Mouse (Mus musculus): ENCODE data around the gene Dnah2. TPM values are rescaled to one million over a fixed set of nuclear protein-coding genes. Genes with fewer than 3 reads are reported as not detected.
A peak's percentile ranks its signal among the peaks of the same experiment; 100 is the strongest.

Gene Dnah2
- total RNA-seq, 1 experiment from 2014 or later: 0.12 TPM

DNA sequence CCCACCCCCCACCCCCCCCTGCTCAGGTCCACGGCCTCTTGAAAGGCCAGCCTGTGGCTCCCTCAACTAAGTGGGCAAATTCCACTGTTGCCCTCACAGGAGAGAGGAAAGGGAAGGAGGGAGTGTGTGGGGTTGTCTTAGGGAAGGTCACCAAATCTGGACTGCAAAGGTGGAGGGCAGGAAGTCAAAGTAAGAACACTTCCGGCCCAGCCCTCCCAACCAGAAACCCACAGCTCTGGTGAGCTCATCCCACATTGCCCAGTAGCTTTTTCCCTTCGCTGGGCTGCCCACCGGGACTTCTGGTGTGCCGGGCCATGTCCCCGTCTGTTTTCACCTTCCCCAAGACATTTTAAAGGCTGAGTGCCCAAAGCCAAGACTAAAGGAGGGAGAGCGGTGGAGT lies 57.2 kb downstream of the Dnah2 start:
- 0 out of 2 replicates have a peak, but pooled peaks have one; percentile 7 for ATAC-seq (ENCODE audit: extremely low read depth, insufficient number of reproducible peaks, low FRiP score, poor library complexity, severe bottlenecking)

- no peak for ATAC-seq (ENCODE audit: extremely low read depth, insufficient number of reproducible peaks, low FRiP score, poor library complexity, severe bottlenecking)
Observed at GRCm38 (mm10) chr11:69490898-69491297, 58.0 kb downstream of the Dnah2 start.

DNA sequence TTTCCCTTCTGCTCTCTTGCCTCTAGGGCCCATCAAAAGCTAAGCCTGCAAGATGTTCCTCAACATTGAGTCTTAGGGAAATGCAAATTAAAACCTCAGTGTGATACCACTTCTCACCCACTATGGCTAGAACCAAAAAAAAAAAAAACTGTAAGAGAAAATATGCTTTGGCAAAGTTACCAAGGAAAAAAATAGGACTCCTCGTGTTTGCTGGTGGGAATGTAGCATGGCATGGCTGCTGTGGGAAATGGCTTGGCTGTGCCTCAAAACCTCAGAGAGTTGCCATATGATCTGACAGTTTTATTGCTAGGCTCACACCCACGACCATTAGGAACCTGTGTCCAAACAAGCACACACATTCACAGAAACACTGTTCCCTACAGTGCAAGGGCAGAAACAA lies 61.4 kb downstream of the Dnah2 start:
- no peak for ATAC-seq (ENCODE audit: extremely low read depth, insufficient number of reproducible peaks, low FRiP score, poor library complexity, severe bottlenecking)

GRCm38 (mm10) chr11:69477645-69478044 lies 71.3 kb downstream of the Dnah2 start:
- no peak for ATAC-seq (ENCODE audit: extremely low read depth, insufficient number of reproducible peaks, low FRiP score, poor library complexity, severe bottlenecking)

DNA sequence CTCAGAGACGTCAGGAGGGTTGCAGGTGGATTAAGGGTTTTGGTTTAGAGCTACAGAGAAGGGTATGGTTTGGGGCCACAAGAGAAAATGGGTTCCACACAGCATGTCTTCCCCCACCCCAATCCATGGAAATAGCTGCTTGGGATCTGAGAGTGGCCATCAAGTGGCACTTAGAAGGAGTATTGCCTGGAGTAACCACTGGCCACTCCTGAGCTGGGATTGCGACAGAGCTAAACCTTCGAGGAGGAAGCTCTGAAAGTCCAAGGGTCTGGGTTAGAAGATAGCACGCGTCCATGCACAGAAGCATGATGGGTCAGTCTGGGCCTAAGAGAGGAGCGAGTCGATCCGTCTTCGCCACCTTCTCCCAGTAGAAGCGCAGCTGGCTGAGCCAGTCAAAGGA lies 72.1 kb downstream of the Dnah2 start:
- ATAC-seq (ENCODE audit: extremely low read depth, insufficient number of reproducible peaks, low FRiP score, poor library complexity, severe bottlenecking): no peak

- ATAC-seq (ENCODE audit: extremely low read depth, insufficient number of reproducible peaks, low FRiP score, poor library complexity, severe bottlenecking): no peak
Observed at GRCm38 (mm10) chr11:69474737-69475136, 74.2 kb downstream of the Dnah2 start.

DNA sequence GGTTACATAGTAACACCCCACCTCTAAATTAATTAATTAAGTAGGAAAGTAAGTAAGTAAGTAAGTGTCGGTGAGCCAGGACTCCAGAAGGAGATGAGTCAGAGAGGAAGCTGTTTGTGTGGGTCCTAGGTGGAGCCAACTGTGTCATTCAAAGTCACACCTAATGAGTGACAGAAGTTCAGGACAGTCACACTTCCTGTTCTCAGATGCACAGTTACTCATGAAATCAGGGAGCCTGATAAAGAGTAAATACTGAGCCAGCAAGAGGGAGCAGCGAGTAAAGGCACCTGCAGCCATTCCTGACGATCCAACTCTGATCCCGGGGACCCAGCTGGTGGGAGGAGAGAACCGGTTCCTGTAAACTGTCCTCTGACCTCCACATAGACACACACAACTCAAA lies 76.2 kb downstream of the Dnah2 start:
- no peak for ATAC-seq (ENCODE audit: extremely low read depth, insufficient number of reproducible peaks, low FRiP score, poor library complexity, severe bottlenecking)

- no peak for ATAC-seq (ENCODE audit: extremely low read depth, insufficient number of reproducible peaks, low FRiP score, poor library complexity, severe bottlenecking)
Observed at GRCm38 (mm10) chr11:69471491-69471890, 77.4 kb downstream of the Dnah2 start.

GRCm38 (mm10) chr11:69469301-69469700 lies 79.6 kb downstream of the Dnah2 start:
- ATAC-seq (ENCODE audit: extremely low read depth, insufficient number of reproducible peaks, low FRiP score, poor library complexity, severe bottlenecking): no peak

DNA sequence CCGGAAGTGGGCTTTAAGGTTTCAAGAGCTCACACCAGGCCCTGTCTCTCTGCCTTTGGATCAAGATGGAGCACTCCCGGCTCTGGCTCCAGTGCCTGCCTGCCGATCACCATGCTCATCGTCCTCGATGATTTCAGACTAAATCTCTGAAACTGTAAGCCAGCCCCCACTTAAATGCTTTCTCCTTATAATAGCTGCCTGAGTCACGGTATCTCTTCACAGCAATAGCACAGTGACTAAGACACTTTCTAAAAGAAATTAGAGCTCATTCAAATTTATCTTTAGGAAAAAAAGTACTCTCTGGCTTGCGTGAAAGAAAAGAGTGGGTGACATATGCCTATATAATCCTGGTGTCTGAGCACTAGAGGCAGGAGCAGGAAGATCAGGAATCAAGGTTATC lies 84.9 kb downstream of the Dnah2 start:
- ATAC-seq (ENCODE audit: extremely low read depth, insufficient number of reproducible peaks, low FRiP score, poor library complexity, severe bottlenecking): no peak

- no peak for ATAC-seq (ENCODE audit: extremely low read depth, insufficient number of reproducible peaks, low FRiP score, poor library complexity, severe bottlenecking)
Observed at GRCm38 (mm10) chr11:69461568-69461967, 87.3 kb downstream of the Dnah2 start.

GRCm38 (mm10) chr11:69459883-69460282 lies 89.0 kb downstream of the Dnah2 start:
- no peak for ATAC-seq (ENCODE audit: extremely low read depth, insufficient number of reproducible peaks, low FRiP score, poor library complexity, severe bottlenecking)

- ATAC-seq (ENCODE audit: extremely low read depth, insufficient number of reproducible peaks, low FRiP score, poor library complexity, severe bottlenecking): no peak
Observed at GRCm38 (mm10) chr11:69457006-69457579, 91.8 kb downstream of the Dnah2 start.

DNA sequence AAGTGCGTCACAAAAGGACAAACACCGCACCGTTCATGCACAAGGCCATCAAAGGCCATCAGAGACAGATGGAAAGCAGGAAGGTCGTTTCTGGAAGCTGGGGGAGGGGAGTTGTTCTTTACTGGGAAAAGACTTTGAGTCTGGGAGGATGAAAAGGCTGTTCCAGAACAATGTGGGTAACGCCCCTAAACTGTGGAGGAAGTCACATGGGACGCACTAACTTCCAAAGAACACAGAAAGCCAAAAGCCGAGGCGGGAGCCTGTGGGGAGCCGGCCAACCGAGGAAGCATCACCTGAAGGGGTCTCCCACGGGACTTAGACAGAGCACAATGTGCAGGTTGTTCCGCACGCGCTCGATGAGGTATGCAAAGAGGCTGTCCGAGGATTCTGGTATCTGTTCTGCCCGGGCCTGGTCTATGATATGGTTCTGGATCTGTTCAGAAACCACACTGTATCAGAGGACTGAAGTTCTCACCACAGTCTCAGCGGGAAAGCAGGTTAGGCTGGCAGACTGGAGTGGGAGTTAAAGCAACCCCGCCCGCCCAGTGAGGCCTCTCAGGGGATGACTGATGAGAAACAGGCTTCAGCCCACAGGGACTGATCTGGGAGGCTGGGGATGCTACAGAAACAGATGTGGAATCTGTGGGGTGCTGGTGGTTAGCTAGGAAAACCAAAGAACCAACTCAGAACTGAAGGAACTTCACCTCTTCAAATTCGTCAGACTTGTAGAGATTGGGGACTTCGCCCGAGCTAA lies 96.6 kb downstream of the Dnah2 start:
- ATAC-seq (ENCODE audit: extremely low read depth, insufficient number of reproducible peaks, low FRiP score, poor library complexity, severe bottlenecking): no peak

DNA sequence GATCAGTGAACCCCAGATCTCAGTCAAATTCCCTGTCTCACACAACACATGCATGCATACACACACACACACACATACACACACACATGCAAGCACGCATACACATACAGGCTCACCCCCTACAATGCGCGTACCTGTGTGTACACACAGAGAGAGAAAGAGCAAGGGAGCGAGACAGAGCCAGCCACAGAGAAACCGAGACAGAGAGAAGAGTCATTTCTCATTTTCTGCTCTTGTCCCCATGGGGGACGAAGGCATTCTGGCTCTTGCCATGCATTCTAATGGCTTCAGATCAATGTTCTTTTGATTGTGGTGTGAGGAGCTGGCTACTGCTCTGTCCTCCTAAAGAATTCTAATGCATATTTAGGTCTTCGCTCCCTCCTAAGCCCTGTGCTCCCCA lies 101.6 kb downstream of the Dnah2 start:
- no peak for ATAC-seq (ENCODE audit: extremely low read depth, insufficient number of reproducible peaks, low FRiP score, poor library complexity, severe bottlenecking)

- ATAC-seq (ENCODE audit: extremely low read depth, insufficient number of reproducible peaks, low FRiP score, poor library complexity, severe bottlenecking): no peak
Observed at GRCm38 (mm10) chr11:69443328-69443727, 105.6 kb downstream of the Dnah2 start.

DNA sequence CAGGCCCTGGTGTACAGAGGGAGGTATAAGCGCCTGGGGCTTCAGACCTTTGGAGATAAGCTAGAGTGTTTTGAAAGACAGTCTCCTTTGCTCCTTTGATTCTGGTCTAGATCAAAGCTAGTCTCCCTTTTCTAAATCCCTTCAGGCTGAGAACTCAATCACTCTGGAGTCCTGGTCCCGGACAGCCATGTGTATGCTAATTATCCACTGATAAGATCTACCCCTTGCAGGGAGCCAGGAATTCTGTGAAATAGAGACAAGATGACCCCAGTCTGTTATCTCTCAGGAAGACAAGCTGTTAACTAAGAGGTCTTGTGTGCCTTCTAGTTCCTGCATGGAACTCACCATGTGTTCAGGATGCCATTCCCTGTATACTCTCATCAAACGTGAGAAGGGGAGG lies 111.6 kb downstream of the Dnah2 start:
- no peak for ATAC-seq (ENCODE audit: extremely low read depth, insufficient number of reproducible peaks, low FRiP score, poor library complexity, severe bottlenecking)

GRCm38 (mm10) chr11:69433189-69433588 lies 115.7 kb downstream of the Dnah2 start:
- ATAC-seq (ENCODE audit: extremely low read depth, insufficient number of reproducible peaks, low FRiP score, poor library complexity, severe bottlenecking): no peak

GRCm38 (mm10) chr11:69432640-69432982 lies 116.3 kb downstream of the Dnah2 start:
- ATAC-seq (ENCODE audit: extremely low read depth, insufficient number of reproducible peaks, low FRiP score, poor library complexity, severe bottlenecking): no peak

GRCm38 (mm10) chr11:69431829-69432639 lies 116.9 kb downstream of the Dnah2 start:
- peak; percentile 89 for ATAC-seq (ENCODE audit: extremely low read depth, insufficient number of reproducible peaks, low FRiP score, poor library complexity, severe bottlenecking)
